Mouse (Mus musculus) E14TG2a.4 (cell line): ENCODE measurements around the gene Cic.

Experiments
- H3K27me3 ChIP-seq: 2 replicates; pipeline ENCODE4 v1.6.1; 2014; ENCODE audit warnings: low read length, control low read depth; ENCODE audit not compliant: insufficient read depth
- H3K36me3 ChIP-seq: 2 replicates; pipeline ENCODE4 v1.6.1; 2014; ENCODE audit warnings: low read length, control low read depth; ENCODE audit not compliant: insufficient read depth
- H3K4me1 ChIP-seq: replicated peaks from 2 replicates; pipeline ENCODE4 v1.6.1; 2014; ENCODE audit warnings: low read depth, low read length, control low read depth
- H3K4me3 ChIP-seq: replicated peaks from 2 replicates; pipeline ENCODE4 v1.5.1; 2014; ENCODE audit warnings: mild to moderate bottlenecking, low read length
- H3K9me3 ChIP-seq: 2 replicates; pipeline ENCODE4 v1.6.1; 2014; ENCODE audit warnings: low read length, control low read depth
- CTCF ChIP-seq: conservative IDR thresholded peaks from 2 replicates; pipeline ENCODE4 v1.5.1; 2014; ENCODE audit warnings: low read length
- NANOG ChIP-seq: IDR thresholded peaks from 2 replicates; pipeline ENCODE4 v1.6.1; 2014; ENCODE audit warnings: borderline replicate concordance, low read length, mixed read lengths
- POU5F1 ChIP-seq: IDR thresholded peaks from 2 replicates; pipeline ENCODE4 v1.6.1; 2014; ENCODE audit warnings: low read length, borderline replicate concordance

Cic gene

DNA sequence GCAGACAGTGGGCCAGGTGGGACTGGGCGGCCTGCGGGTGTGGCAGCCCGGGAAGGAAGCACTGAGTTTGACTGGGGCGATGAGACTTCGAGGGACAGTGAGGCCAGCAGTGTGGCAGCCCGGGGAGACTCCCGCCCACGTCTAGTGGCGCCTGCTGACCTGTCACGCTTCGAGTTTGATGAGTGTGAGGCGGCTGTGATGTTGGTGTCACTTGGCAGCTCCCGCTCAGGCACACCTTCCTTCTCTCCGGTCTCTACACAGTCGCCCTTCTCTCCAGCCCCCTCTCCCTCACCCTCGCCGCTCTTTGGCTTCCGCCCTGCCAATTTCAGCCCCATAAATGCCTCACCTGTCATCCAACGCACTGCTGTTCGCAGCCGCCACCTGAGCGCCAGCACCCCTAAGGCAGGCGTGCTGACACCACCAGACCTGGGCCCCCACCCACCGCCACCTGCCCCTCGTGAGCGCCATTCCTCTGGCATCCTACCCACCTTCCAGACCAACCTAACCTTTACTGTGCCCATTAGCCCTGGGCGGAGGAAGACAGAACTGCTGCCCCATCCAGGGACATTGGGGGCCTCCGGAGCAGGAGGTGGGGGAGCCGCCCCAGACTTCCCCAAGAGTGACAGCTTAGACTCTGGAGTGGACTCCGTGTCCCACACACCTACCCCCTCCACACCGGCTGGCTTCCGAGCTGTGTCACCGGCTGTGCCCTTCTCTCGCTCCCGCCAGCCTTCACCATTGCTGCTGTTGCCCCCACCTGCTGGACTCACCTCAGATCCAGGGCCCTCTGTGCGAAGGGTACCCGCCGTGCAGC, 5.1 kb downstream of the Cic start:
- H3K4me1 ChIP-seq: peaks cover 93% of the 10 kb centered on the region
- no peaks in the 10 kb centered on the region for H3K9me3 ChIP-seq
- H3K4me3 ChIP-seq: peak overlapping the region; percentile 72
- peaks cover 30% of the 10 kb centered on the region for H3K36me3 ChIP-seq
- TF ChIP-seq POU5F1 (no peak), CTCF (no peak), NANOG (no peak)
- H3K27me3 ChIP-seq: peaks cover 21% of the 10 kb centered on the region

DNA sequence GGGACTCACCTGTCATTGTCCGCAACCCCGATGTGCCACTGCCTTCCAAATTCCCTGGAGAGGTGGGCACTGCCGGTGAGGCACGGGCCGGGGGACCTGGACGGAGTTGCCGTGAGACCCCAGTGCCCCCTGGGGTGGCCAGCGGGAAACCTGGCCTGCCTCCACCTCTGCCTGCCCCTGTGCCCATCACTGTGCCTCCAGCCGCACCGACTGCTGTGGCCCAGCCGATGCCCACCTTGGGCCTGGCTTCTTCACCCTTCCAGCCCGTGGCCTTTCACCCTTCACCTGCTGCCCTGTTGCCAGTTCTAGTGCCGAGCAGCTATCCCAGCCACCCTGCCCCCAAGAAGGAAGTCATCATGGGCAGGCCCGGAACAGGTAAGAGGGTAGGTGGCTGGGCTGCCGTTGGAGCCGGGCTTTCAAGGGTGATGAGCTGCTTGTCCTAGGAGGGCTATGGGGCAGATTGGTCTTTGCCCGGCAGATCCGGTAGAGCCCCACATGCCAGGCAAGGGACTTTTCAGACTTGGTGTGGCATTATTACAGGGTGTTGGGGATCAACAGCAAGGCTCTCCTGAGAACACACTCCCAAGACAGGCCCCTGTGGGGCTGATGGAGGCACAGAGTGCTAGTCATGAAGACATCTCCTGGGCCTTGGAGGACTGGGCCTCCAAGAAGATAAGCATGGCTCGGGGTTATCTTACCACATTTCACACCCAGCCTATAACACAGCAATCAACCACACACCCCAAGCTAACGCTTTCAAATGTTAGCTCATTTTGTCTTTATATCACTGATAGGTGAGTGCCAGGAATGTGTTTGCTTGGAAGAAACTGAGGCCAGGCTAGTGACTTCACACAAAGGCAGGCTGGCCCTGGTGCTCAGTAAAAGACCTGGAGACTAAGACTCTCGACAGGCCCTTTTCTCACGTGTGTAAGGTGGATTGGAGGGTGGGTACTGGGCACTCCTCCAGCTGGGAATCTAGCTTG, 6.0 kb downstream of the Cic start:
- Histone ChIP-seq H3K4me3 (peak overlapping the region; percentile 72), H3K27me3 (peaks cover 21% of the 10 kb centered on the region), H3K4me1 (peaks cover 96% of the 10 kb centered on the region), H3K9me3 (no peaks in the 10 kb centered on the region), H3K36me3 (peaks cover 30% of the 10 kb centered on the region)
- no peak for TF ChIP-seq POU5F1
- no peak for TF ChIP-seq CTCF
- TF ChIP-seq NANOG: no peak

DNA sequence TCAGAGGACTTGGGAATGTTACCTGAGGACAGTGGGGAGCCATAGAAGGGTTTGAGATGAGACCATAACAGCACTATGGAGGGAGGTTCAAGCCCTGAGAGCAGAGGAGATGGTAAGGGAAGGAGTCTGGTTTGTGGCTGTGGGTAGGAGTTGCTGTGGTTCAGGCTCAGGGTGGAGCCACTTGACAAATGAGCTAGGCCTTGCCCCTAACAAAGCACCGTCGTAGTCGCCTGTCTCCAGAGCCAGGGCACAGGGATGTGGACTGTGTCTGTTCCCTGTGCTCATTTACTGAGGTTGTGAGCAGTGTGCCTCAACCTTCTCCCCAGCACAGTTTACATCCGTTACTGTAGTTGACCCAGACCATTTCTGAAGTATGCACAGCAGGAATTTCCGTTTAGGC, 7.1 kb downstream of the Cic start:
- Histone ChIP-seq H3K4me1 (peaks cover 86% of the 10 kb centered on the region), H3K36me3 (peaks cover 30% of the 10 kb centered on the region), H3K27me3 (peaks cover 21% of the 10 kb centered on the region), H3K9me3 (no peaks in the 10 kb centered on the region), H3K4me3 (no peak overlapping the region)
- TF ChIP-seq CTCF: no peak
- no peak for TF ChIP-seq POU5F1

DNA sequence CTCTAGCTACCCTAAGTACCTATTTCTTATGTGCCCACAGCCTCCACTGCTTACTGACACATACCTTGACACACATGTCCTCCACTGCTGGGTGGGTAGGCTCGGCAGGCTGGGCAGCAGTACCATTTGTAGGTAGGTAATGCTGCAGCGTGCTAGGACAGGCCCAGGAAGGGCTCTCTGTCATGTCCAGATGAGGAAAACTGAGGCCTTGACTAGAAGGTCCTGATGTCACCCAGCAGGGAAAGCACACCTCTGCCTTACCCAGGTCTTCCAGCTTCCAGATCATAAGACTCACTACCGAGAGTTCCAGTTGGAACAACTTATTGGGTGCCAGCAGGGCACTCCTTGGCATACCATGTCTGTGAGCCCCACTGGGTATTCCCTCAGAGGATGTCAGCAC, 7.5 kb downstream of the Cic start:
- TF ChIP-seq POU5F1 (no peak), NANOG (no peak), CTCF (no peak)
- Histone ChIP-seq H3K4me1 (peaks cover 86% of the 10 kb centered on the region), H3K9me3 (no peaks in the 10 kb centered on the region)

GRCm38 (mm10) chr7:25275555-25276298, 8.2 kb downstream of the Cic start:
- no peaks in the 10 kb centered on the region for H3K9me3 ChIP-seq
- peak overlapping the region; percentile 57 for H3K4me3 ChIP-seq
- TF ChIP-seq CTCF (no peak), POU5F1 (no peak), NANOG (no peak)
- H3K4me1 ChIP-seq: peaks cover 86% of the 10 kb centered on the region
- peaks cover 30% of the 10 kb centered on the region for H3K36me3 ChIP-seq
- peaks cover 21% of the 10 kb centered on the region for H3K27me3 ChIP-seq

More for the DNA sequence above, 7.5 kb downstream of the Cic start:
- no peak overlapping the region for H3K4me3 ChIP-seq
- peaks cover 30% of the 10 kb centered on the region for H3K36me3 ChIP-seq
- H3K27me3 ChIP-seq: peaks cover 21% of the 10 kb centered on the region

DNA sequence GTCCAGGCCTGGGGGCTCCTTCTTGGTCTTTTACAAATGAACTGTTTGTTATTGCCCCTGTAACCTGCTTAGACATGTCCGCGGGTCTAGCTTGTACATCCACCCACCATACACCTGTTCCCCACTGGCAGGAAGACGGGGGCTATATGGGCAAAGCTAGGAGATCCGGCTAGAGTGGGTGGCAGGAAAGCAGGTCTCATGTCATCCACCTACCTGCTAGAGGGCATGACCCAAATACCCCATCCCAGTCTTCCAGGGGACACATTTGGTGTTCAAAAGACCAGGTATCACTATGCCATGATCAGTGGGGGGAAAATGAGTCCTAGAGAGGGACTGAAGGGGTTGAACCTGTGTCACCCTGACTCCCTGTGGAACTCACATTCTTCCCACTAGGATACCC, 9.9 kb downstream of the Cic start:
- peaks cover 22% of the 10 kb centered on the region for H3K36me3 ChIP-seq
- peaks cover 13% of the 10 kb centered on the region for H3K27me3 ChIP-seq
- TF ChIP-seq NANOG (no peak), POU5F1 (no peak), CTCF (no peak)
- peak overlapping the region; percentile 90 for H3K4me3 ChIP-seq
- H3K4me1 ChIP-seq: peaks cover 79% of the 10 kb centered on the region
- no peaks in the 10 kb centered on the region for H3K9me3 ChIP-seq

- Histone ChIP-seq H3K4me1 (peaks cover 76% of the 10 kb centered on the region), H3K36me3 (peaks cover 22% of the 10 kb centered on the region), H3K27me3 (peaks cover 9% of the 10 kb centered on the region; the same call in 1 of the 2 replicates), H3K9me3 (no peaks in the 10 kb centered on the region), H3K4me3 (peak overlapping the region; percentile 90)
- no peak for TF ChIP-seq POU5F1
- no peak; the same call in 1 of the 2 replicates for TF ChIP-seq CTCF
- TF ChIP-seq NANOG: no peak
Measured at GRCm38 (mm10) chr7:25277998-25278340, 10.5 kb downstream of the Cic start.
